Mouse (Mus musculus) left cerebral cortex, adult 2 months (tissue): ENCODE data around the gene Glrb. TPM values are rescaled to one million over a fixed set of nuclear protein-coding genes. Genes with fewer than 3 reads are reported as not detected.

Experiments
- DNase-seq, 2 experiments: peaks; one replicate each; pipeline ENCODE4 v3.0.0; 2021 to 2022; ENCODE audit warnings: low spot score in 2 of 2, mixed read lengths in 1 of 2; ENCODE audit errors: extremely low spot score in 1 of 2
- H3K27ac ChIP-seq: fragments of 200-600 bp; 2 replicates; pipeline ENCODE4 v1.8.1; 2022
- H3K4me3 ChIP-seq: fragments of 200-600 bp; 2 replicates; pipeline ENCODE4 v1.8.1; 2022
- CTCF ChIP-seq: fragments of 200-600 bp; IDR thresholded peaks from 2 replicates; pipeline ENCODE4 v1.8.1; 2022; ENCODE audit warnings: antibody characterized with exemption, mild to moderate bottlenecking, moderate library complexity
- intact Hi-C: fragments of 180-260 bp; cut with DNase I; formaldehyde crosslinking; loops from one replicate; pipeline ENCODE4 v1.15.1; 2025
- long read RNA-seq, 2 experiments: library from polyadenylated mRNA; stranded (forward); transcript quantifications; one replicate each; pipeline ENCODE4 v2.0.0; 2021; ENCODE audit warnings: borderline mapping rate in 2 of 2
- total RNA-seq, 2 experiments: library from RNA; stranded (reverse); gene quantifications; 2 replicates each; pipeline ENCODE4 v1.2.3; 2021

Glrb gene
- 100 to 1,000 TPM; 202 to 214 TPM for total RNA-seq
- long read RNA-seq, experiment 1, transcript Glrb-201 (10 exons, 3,029 nt): major isoform, 345 of 459 reads
- long read RNA-seq, experiment 1, transcript Glrb-204 (10 exons, 2,979 nt): minor isoform, 6 of 459 reads
- long read RNA-seq, experiment 1, partial matches to known transcripts: 13 of 459 reads
- long read RNA-seq, experiment 1, other reads (novel, unspliced or antisense): 95 of 459 reads
- long read RNA-seq, experiment 2, transcript Glrb-201 (10 exons, 3,029 nt): major isoform, 194 of 261 reads
- long read RNA-seq, experiment 2, partial matches to known transcripts: 21 of 261 reads
- long read RNA-seq, experiment 2, other reads (novel, unspliced or antisense): 43 of 261 reads

- intact Hi-C loops: loop anchor here (2.0 to 5.0 kb wide), 2 partner anchors 110 to 1014 kb away; partner anchors contain the start of gene Gria2
- peak; percentile 77 to 82 for DNase-seq
- no peak; the same call in 1 of the 2 replicates for TF ChIP-seq CTCF
- Histone ChIP-seq H3K4me3 (peak within 1 kb of the TSS; percentile 84), H3K27ac (peak within 1 kb of the TSS; percentile 91)
Observed at GRCm38 (mm10) chr3:80913111-80913778, at the start of gene Glrb. Glrb (minus strand) TSS chr3:80913660.

GRCm38 (mm10) chr3:80959965-80960364 lies 46.5 kb upstream of the Glrb start:
- Histone ChIP-seq H3K27ac (no peak overlapping the region), H3K4me3 (no peak overlapping the region)
- no peak for DNase-seq
- intact Hi-C loops: loop anchor here (2.0 kb wide), 3 partner anchors 77 to 965 kb away; partner anchors contain the start of gene Pdgfc
- TF ChIP-seq CTCF: no peak

GRCm38 (mm10) chr3:80958591-80958990 lies 45.1 kb upstream of the Glrb start:
- DNase-seq: peak; percentile 22 to 54
- Histone ChIP-seq H3K4me3 (no peak overlapping the region), H3K27ac (no peak overlapping the region)
- intact Hi-C loops: loop anchor here (2.0 kb wide), 3 partner anchors 78 to 966 kb away; partner anchors contain the start of gene Pdgfc
- TF ChIP-seq CTCF: peak; percentile 82

GRCm38 (mm10) chr3:80913779-80914284 lies 372 bp upstream of the Glrb start:
- Histone ChIP-seq H3K27ac (peak overlapping the region; percentile 90), H3K4me3 (peak overlapping the region; percentile 84)
- intact Hi-C loops: loop anchor here (2.0 to 5.0 kb wide), 2 partner anchors 111 to 1013 kb away; partner anchors contain the start of gene Gria2
- no peak for TF ChIP-seq CTCF
- DNase-seq: no peak

GRCm38 (mm10) chr3:80894745-80895480 lies 18.5 kb downstream of the Glrb start:
- no peak overlapping the region; the same call in 1 of the 2 replicates for H3K27ac ChIP-seq
- TF ChIP-seq CTCF: no peak
- no peak overlapping the region for H3K4me3 ChIP-seq
- DNase-seq: no peak
- intact Hi-C loops: no loop called here

GRCm38 (mm10) chr3:80894328-80894727 lies 19.1 kb downstream of the Glrb start:
- no peak for DNase-seq

GRCm38 (mm10) chr3:80893055-80893690 lies 20.3 kb downstream of the Glrb start:
- no peak for DNase-seq
- intact Hi-C loops: no loop called here
- TF ChIP-seq CTCF: no peak
- Histone ChIP-seq H3K4me3 (no peak overlapping the region), H3K27ac (peak overlapping the region; percentile 11; the same call in 1 of the 2 replicates)

More at GRCm38 (mm10) chr3:80894328-80894727, 19.1 kb downstream of the Glrb start:
- intact Hi-C loops: no loop called here
- H3K27ac ChIP-seq: no peak overlapping the region; the same call in 1 of the 2 replicates
- TF ChIP-seq CTCF: no peak
- H3K4me3 ChIP-seq: no peak overlapping the region

- no peak for TF ChIP-seq CTCF
- no peak overlapping the region for H3K27ac ChIP-seq
- no peak overlapping the region for H3K4me3 ChIP-seq
- intact Hi-C loops: no loop called here
- DNase-seq: no peak
Observed at GRCm38 (mm10) chr3:80891087-80891486, 22.4 kb downstream of the Glrb start.

GRCm38 (mm10) chr3:80885174-80885573 lies 28.3 kb downstream of the Glrb start:
- no peak for DNase-seq
- Histone ChIP-seq H3K27ac (no peak overlapping the region), H3K4me3 (no peak overlapping the region)
- intact Hi-C loops: no loop called here
- TF ChIP-seq CTCF: no peak

- DNase-seq: no peak
- intact Hi-C loops: no loop called here
- no peak overlapping the region for H3K27ac ChIP-seq
- H3K4me3 ChIP-seq: no peak overlapping the region
- TF ChIP-seq CTCF: no peak
Observed at GRCm38 (mm10) chr3:80883601-80884000, 29.9 kb downstream of the Glrb start.
